Mouse (Mus musculus) T-helper 2 cell (primary cell): Measurements from ENCODE around the gene Gm20388.

Experiments
- in situ Hi-C: fragments of 300-600 bp; cut with MboI, MseI; formaldehyde crosslinking; loops from one replicate; pipeline ENCODE4 v1.15.1; 2025; ENCODE audit warnings: high pct_unique_total_duplicates

Gene Gm20388

DNA sequence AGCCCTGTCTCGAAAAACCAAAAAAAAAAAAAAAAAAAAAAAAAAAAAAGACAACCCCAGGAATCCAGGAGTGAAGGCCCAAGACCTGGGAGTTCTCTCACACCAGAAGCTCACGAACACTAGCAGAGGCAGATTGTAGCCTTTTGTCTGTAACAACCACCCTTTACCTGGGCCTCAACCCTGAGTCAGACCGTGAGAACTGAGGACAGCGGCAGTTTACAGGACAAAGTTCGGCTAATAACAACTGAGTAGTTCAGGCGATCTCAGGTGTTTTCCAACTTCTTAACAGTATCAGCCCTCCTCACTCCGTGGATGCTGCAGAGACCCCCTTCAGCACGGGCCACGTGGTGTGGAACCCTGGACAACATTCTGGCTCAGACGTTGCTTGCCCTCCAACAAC, 2676.1 kb downstream of the Gm20388 start:
- in situ Hi-C loops: no loop called here

DNA sequence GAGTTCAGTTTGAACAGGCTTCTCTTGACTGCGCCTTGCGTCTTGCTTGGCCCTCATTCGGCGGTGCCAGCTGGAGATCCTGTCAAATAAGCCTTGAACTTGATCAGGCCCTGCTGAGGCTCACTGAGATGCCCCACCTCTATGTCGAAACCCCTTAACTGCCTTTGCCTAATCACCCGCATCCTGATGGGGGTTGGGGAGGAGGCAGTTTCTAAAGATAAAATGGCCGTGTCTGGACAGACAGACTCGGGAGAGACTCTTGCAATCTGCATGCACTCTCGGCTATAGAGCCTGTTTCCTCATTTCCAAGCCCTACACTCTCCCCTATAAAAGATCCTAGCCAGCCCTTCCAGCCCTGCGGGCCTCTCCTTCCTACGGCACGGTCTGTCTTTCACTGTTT, 2682.6 kb downstream of the Gm20388 start:
- in situ Hi-C loops: no loop called here

DNA sequence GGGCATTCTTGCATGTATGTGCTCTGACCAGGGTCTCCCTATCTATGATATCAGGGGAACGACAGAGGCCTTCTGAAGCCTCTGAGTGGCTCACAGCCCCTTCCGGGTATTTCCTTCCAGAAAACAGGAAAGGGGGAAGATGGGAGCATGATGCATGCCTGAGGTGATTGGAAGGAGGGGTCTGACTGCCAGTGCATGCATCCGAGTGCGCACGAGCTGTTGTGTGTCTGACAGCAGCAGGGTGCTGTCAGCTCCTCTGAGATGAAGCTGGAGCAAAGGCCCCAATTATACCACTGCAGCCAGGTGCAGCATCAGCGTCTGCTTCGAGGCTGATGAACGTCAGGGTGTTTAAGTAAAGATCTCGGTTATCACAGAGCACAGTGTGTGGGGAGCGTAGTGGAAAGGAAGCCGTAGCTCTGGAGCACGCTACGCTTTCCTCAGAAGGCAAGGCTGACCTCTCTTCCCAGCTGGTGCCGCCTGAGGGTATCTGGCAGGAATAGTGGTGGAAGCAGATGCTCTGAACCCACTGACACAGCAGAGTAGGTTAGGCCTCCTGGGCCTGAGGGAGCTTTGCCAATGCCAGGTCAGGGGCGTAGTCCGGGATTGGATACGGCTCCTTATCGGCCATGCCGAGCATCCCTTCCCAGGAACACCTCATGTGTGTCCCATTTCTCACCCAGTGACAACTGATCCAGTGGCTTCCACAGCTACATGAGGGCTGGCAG, 2683.3 kb downstream of the Gm20388 start:
- in situ Hi-C loops: no loop called here

DNA sequence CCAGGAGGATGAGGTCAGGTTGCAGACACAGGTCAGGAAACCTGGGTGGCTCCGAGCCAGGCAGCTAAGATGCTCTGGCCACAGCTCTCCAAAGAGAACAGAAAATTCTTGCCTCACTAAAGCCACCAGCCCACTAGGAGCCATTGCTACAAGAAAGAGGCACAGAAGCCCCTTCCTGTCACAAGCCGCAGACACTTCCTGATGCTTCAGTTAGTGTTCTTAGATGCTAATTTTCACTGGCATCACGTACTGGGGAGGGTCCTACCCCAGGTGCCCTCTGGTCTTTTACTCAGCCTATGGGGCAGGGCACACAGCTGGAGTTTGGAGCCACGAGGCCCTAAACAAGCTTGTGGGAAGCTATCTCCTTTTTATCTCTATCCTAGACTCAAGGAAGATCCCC, 2685.4 kb downstream of the Gm20388 start:
- in situ Hi-C loops: no loop called here

DNA sequence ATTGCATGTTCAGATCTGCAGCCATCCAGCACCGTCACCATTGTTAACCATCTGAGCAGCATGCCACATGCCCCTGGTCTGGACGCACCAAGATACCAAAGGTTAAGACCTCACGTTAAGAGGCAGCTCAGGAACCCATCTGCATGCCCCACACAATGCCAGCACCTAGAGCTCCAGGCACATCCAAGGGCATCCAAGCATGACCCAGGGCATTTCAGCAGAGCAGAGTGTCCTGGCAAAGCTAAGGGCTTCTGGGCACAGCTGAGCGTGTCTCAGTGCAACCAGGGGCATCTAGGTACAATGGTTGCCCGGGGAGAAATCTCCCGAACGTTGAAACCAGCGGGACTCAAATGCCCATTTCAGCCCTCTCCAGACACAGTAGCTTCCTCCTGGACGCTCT, 2690.0 kb downstream of the Gm20388 start:
- in situ Hi-C loops: no loop called here

DNA sequence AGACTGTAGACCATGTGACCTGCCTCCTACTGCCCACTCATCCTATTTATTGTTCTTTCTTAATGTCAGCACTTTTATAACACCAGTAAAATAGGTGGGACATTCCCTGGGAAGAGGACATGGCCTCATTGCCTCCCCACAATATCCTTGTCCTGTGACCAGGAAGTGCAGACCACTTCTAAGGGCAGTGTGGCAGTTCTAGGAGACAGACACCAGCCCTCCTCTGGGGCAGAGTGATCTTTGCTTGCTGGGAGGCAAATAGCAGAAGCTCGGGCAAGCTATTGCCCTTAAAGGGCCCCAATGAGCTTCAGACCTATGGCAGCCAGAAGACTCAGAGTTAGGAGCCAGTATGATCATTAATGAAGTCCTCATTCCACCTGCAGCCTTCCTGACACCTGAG, 2694.0 kb downstream of the Gm20388 start:
- in situ Hi-C loops: no loop called here

DNA sequence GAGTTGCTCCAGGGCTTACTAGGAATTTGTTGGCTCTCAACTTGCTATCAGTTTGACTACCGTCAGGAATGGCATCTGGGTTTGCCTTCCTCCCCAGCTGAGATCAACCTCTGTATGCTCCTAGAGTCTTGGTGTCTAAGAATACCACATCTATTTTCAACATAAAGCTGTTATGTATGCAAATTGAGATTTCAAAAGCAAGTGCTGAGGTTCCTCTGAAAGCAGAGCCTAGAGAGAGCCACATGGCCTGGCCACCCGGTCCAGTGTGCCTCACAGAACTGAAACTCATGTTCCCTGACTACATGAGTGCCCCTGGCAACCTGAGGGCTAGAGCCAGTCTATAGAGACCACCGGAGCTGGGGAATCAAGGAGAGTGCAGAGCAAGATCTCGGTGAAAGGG, 2694.7 kb downstream of the Gm20388 start:
- in situ Hi-C loops: no loop called here

DNA sequence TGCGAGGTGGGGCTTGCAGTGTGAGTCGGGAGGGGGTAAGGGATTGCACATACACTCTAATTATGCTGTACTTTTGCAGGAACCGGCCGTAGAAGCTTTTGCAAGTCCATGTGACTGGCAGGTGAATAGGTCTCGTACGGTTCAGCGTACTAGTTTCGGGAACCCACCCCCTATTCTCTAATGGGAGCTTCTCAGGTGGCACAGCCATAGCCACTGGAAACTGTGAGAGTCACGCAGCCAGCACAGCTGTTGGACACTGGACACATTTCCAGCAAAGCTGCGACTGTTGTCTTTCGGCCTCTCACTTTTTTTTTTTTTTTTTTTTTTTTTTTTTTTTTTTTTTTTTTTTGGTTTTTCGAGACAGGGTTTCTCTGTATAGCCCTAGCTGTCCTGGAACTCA, 2696.2 kb downstream of the Gm20388 start:
- in situ Hi-C loops: no loop called here

DNA sequence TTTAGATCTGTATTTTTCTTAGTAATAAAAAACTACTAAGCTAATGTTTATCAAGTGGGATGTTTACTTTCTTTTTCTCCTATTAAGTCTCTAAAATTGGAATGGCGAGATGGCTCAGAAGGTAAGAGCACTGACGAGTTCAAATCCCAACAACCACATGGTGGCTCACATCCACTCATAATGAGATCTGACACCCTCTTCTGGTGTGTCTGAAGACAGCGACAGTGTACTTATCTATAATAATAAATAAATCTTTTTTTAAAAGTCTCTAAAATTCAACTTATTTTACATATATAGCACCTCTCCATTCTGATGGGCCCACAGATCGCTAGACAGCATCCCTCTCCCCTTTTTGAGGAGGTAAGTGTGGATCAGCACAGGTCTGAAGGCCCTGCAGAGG, 2699.6 kb downstream of the Gm20388 start:
- in situ Hi-C loops: loop anchor here (5.0 kb wide), 1 partner anchor 33 kb away; the partner anchor contains the start of gene Aprt

DNA sequence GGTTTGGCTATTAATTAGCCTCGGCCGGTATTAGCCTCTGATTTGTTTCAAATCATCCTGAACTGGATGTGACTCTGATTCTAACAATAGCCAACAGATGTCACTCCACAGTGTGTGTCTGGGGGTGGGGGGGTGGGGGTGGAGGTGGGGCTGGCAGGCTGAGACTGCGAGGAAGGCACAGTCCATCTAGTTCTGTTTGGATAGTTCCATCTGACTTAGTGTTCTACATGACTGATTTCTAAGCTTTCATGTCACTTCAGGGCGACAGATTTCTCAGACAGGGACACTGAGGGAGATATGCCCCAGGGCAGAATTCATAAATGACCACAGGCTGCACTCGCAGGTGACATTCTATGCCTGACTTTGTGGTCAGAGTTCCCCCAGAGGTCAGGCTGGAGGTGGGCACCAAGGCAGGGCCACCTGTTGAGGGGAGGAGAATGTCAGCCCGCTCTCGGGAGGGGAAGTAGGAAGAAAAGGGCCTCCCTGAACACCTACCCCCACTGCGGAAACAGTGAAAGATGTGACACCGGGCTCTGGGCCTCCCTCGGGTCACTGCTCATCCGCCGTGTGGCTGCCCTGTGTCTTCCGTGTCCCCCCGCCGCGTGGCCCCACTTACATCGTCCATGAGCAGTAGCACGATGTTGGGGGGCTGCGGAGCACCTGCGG, 2700.1 kb downstream of the Gm20388 start:
- in situ Hi-C loops: loop anchor here (5.0 kb wide), 1 partner anchor 33 kb away; the partner anchor contains the start of gene Aprt

DNA sequence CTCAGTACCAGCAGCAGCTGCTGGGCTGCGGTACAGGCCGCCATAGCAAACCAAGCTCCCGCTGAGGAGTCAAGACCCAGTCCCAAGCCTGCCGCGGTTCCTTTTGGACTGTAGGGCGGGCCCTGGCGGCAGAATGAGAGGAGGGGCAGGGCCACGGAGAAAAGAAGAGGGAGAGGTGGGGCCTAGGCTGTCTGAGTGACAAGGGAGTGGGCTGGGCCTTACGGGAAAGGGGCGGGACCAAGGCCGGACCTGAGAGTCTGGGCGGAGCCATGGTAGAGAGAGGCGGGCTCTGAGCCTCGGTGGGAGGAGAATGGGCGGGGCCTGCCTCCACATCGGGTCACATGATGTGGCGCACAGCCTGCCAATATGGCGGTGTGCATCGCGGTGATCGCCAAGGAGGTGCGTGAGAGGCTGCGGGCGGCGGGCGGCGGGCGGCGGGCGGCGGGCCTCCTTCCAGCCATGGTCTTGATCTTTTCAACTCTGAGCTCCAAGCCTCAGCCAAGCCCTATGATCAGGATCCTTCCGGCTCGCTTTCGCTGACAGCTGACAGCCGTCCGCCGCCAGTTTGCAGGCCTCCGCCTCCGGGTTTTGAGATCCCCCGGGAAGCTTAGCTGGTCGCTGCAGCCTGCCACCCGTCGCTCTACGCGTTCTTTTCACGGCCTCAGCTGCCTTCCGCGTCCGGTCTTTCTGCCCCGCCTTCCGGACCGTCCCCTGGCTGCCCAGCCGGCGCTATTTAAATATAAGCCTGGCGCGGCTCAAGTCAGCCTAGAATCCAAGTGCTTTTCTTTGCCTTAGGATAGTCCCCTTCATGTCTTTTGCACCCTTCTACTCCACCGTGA, 2700.9 kb downstream of the Gm20388 start, which contains the start of the genes Galns and Trappc2l:
TSS of gene Galns (minus strand) at position 169 of the 839 bp plus-strand sequence.
TSS of gene Trappc2l (plus strand) at position 346 of the 839 bp plus-strand sequence.
- in situ Hi-C loops: loop anchor here (5.0 kb wide), 1 partner anchor 34 kb away; the partner anchor contains the start of gene Aprt

DNA sequence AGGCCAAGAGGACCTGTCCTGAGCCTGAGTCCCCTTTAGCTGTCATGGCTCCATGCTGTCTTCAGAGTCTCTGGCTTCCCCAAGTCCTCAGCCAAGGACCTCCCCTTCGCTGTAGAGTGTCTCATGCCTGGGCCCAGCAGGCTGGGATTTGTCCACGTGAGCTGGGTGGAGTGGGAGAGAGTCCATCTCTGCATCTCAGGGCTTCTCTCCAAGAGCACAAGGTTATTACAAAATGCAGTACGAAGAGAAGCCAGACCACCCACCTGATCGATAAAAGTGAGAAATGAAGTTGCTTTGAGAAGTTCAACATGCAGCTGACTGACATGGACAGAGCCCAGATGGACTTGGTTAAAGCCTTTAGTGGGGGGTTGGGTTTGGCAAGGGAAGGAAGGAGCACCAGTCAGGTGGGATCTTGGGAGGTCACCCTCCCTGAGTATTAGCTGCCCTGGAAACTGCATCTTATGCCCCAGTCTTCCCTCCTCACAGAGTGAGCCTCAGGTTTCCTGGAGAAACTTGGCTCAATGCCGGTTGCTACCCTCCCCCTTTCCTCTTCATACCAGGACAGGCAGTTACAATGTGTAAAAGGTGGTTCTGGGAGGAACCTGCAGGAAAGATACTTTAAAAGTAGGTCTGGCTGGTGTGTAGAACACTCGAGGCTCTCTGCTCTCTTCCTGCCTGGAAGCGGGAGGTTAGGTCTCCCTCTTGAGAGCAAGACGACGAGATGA, 2705.7 kb downstream of the Gm20388 start:
- in situ Hi-C loops: loop anchor here (5.0 kb wide), 1 partner anchor 216 kb away; no protein-coding TSS in a partner anchor

DNA sequence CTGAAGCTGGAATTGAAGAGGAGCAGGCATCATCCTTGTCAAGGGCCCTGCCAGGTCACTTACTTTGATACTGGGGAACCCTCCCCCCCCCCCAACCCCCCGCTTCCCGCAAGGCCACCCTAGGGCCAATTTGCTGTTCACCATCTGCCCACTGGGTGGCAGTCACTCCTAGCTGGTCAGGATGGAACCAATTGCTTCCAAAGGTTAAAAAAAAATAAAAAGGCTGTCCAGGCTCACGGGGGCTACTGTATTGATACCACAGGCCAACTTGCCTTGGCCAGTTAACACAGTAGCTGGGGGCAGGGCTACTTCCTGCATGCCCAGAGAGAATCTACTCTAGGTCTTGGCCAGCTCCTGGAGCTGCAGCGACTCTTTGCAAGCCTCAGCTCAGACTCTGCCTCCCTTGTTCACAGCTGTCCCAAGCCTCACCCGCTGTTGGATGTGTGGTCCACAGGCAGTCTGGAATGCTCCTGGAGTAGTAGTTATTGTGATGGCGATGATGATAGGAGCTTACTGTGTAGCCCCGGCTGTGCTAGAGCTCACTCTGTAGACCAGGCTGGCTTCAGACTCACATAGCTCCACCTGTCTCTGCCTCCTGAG, 2707.4 kb downstream of the Gm20388 start:
- in situ Hi-C loops: loop anchor here (5.0 kb wide), 1 partner anchor 214 kb away; no protein-coding TSS in a partner anchor

DNA sequence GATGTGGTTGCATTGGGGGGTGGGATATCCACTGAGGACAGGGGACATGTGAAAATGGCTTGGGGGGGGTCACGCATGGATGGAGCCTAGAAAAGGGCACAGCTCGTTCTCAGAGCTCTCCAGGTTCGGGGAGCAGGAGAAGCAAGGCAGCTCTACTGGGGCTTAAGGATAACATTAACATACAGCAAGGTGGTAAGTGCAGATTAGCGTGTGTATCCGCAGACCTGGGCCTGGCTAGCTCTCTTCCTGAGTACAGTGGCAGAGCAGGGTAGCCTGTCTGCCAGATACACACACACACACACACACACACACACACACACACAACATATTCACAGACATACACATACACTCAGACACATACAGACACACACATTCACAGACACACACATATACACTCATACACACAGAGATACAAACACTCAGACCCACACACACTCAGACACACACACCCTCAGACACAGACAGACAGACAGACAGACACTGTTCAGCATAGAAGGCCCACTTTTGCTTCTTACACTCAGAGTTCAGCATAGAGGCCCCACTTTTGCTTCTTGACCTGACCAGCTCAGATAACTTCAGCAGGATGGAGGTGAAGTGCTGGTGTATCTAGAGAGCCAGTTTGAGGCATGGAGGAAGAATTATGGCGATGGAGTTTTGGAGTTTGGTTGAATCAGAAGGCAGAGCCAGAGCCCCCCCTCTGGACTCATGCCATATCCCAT, 2708.2 kb downstream of the Gm20388 start:
- in situ Hi-C loops: loop anchor here (5.0 kb wide), 1 partner anchor 213 kb away; no protein-coding TSS in a partner anchor

DNA sequence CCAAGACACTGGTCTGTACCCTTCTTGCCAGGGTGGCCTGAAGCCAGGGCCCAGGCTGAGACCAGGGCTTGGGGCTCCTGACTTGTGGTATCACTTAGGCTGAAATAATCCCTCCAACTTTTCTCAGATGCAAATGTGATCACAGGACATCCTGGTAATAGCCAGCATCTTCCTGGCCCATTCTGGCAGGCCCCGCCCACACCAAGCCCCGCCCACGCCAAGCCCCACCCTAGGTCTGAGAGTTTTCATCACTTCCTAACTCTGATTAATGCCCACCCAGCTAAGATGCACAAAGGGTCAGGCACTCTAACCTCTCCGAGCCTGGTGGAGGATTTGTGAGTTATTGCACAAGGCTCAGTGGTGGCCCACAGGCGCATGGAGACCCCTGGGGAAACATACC, 2709.8 kb downstream of the Gm20388 start:
- in situ Hi-C loops: no loop called here

DNA sequence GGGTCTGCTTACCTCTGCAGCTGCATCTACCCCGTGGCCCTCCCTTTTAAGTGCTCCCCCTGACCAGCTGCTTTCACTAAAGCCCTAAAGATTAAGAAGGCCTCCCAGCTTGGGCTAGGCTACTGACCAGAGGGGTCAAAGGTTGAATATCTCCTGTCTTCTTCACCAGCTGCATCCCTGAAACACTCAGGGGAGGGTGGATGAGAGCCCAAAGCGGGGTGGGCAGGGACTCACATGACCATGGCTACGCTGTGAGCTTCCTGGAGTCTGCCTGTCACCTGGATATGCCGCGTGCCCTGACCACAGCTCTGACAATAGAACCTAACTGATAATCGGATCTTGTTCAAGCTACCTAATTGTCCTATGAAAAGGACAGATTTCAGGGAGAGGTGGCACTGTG, 2712.1 kb downstream of the Gm20388 start, which contains the start of gene Pabpn1l:
TSS of gene Pabpn1l (minus strand) at position 13 of the 400 bp plus-strand sequence.
- in situ Hi-C loops: no loop called here

DNA sequence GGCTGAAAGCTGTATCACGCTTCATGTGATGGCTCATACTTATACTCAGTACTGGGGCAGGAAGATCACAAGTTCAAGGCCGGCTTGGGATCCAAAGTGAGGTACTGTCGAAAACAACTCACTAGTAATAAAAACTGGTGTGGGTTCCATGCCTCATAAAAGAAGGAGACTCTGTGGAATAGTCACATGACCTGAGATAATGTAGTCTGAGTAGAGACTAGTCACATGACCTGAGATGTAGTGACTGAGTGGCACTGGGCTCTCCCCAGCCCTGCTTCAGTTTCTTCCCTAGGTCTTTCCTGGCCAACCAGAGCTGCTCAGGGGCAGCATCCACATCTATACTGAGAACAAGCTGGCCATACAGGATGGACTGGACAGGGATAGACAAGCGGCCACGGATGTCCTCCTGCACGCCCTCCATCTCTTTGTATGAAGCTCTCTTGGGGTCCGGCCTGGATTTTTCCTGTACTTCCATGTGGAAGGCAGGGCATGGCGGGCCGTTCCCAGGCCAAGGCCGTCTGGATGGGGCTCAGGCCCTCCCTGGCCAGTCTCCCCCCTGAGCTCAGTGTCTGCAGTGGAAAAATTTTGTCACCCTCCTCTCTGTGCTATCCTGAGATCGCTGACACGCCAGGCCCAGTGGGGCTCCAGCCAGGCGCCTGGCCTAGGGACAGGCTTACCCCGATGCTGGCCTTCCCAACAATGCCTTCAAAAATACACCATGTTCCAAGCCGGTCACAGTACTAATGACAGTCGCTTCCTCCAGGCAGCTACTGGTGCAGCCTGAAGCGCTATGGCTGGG, 2713.4 kb downstream of the Gm20388 start:
- in situ Hi-C loops: no loop called here

DNA sequence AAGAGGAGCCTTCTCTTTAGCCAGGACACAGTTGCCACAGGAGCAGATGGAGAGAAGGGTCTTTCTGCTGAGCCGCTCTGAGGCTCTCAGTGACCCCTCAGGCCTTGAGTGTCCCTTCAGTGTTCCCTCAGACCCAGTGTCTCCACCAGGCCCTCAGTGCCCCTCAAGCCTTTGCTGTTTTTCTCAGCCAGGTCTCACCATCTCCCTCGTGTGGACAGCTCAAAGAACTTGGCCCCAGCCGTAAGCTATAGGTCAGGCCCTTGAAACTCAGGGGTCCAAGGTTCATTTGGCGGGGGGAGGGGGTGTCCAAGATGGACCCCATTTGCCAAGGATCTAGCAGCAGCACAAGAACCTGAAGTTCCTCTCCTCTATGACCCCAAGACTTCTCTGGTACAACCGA, 2714.0 kb downstream of the Gm20388 start:
- in situ Hi-C loops: no loop called here

DNA sequence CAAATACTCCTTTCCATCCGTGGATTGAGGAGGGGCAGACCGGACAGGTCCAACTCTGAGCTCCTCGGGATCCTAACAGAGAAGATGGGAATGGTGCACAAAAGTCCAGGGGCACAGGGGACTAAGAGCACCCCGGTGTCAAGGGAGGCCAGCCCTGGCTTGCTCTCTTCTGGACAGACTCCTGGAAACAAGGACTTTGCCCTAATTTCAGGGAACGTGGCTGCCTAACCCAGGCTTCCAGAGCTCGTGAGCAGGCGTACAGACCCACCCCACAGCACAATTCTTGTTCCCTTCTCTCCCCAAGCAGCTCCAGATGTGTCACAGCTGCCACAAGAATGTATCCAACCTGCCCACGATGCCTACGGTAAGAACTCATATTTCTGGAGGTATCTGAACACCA, 2715.2 kb downstream of the Gm20388 start:
- in situ Hi-C loops: no loop called here
